Mouse (Mus musculus) CH12.LX (cell line): ENCODE data around the gene Fam185a. TPM values are rescaled to one million over a fixed set of nuclear protein-coding genes. Genes with fewer than 3 reads are reported as not detected.

Experiments used
- DNase-seq: peaks from one replicate; pipeline ENCODE4 v3.0.0-alpha.2; 2013; ENCODE audit errors: extremely low read depth
- H3K27ac ChIP-seq: 2 replicates; pipeline ENCODE4 v1.5.1; 2012; ENCODE audit warnings: low read depth, mild to moderate bottlenecking, control low read depth, moderate library complexity; ENCODE audit not compliant: insufficient read depth
- H3K27me3 ChIP-seq: replicated peaks from 2 replicates; pipeline ENCODE3; 2012; ENCODE audit warnings: inconsistent platforms
- H3K36me3 ChIP-seq, 2 experiments: replicated peaks in 1 of 2; 2 replicates each; pipeline versions ENCODE3 to v1.6.1; 2012; ENCODE audit warnings: inconsistent platforms in 1 of 2, low read length in 1 of 2, mild to moderate bottlenecking in 1 of 2, mixed read lengths in 1 of 2, moderate library complexity in 1 of 2; ENCODE audit not compliant: control insufficient read depth in 1 of 2, insufficient read depth in 1 of 2
- H3K4me1 ChIP-seq, 2 experiments: 2 replicates each; pipeline ENCODE4 v1.6.1; 2012; ENCODE audit warnings: inconsistent platforms in 1 of 2, moderate library complexity in 1 of 2; ENCODE audit not compliant: insufficient read depth in 2 of 2, control insufficient read depth in 1 of 2
- H3K4me2 ChIP-seq: 2 replicates; pipeline ENCODE4 v1.6.1; 2012; ENCODE audit warnings: low read depth, mild to moderate bottlenecking, control low read depth; ENCODE audit not compliant: poor library complexity, insufficient read depth, severe bottlenecking
- H3K4me3 ChIP-seq, 3 experiments: fragments of 150-350 bp in 1 of 3; sonication (generic) in 1 of 3; replicated peaks in 1 of 3; 2 replicates each; pipeline versions ENCODE3 to v1.5.1; 2011 to 2012; ENCODE audit warnings: low read depth in 2 of 3, low read length in 2 of 3, mild to moderate bottlenecking in 2 of 3, moderate library complexity in 2 of 3, control low read depth in 1 of 3, improper control_type of control experiment in 1 of 3, inconsistent platforms in 1 of 3, mixed read lengths in 1 of 3; ENCODE audit not compliant: poor library complexity in 1 of 3
- H3K79me2 ChIP-seq: replicated peaks from 2 replicates; pipeline ENCODE4 v1.6.1; 2012; ENCODE audit warnings: mild to moderate bottlenecking, moderate library complexity; ENCODE audit not compliant: control insufficient read depth, poor library complexity, insufficient read depth, severe bottlenecking; ENCODE audit errors: extremely low read depth
- H3K9ac ChIP-seq: 2 replicates; pipeline ENCODE4 v1.6.1; 2012; ENCODE audit warnings: low read depth, mild to moderate bottlenecking, control low read depth, moderate library complexity; ENCODE audit not compliant: insufficient read depth
- H3K9me3 ChIP-seq: replicated peaks from 2 replicates; pipeline ENCODE3; 2012; ENCODE audit warnings: low read length, inconsistent platforms, mixed read lengths
- BHLHE40 ChIP-seq: IDR thresholded peaks from 2 replicates; pipeline ENCODE4 v1.6.1; 2011; ENCODE audit warnings: mild to moderate bottlenecking, low read depth, low read length, improper control_type of control experiment
- CHD1 ChIP-seq: IDR thresholded peaks from 2 replicates; pipeline ENCODE4 v1.6.1; 2012; ENCODE audit warnings: low read depth, low read length, improper control_type of control experiment, inconsistent platforms
- CHD2 ChIP-seq: IDR thresholded peaks from 2 replicates; pipeline ENCODE4 v1.6.1; 2011; ENCODE audit warnings: low read length, improper control_type of control experiment
- ETS1 ChIP-seq: conservative IDR thresholded peaks from 2 replicates; pipeline ENCODE4 v1.6.1; 2012; ENCODE audit warnings: low read depth, mild to moderate bottlenecking, inconsistent platforms, low read length, improper control_type of control experiment, moderate library complexity
- HCFC1 ChIP-seq: IDR thresholded peaks from 2 replicates; pipeline ENCODE4 v1.6.1; 2012; ENCODE audit warnings: low read depth, mild to moderate bottlenecking, inconsistent platforms, low read length, improper control_type of control experiment
- IRF4 ChIP-seq: IDR thresholded peaks from 2 replicates; pipeline ENCODE4 v1.6.1; 2014; ENCODE audit warnings: low read depth, mild to moderate bottlenecking, inconsistent platforms, low read length, improper control_type of control experiment
- JUN ChIP-seq: IDR thresholded peaks from 2 replicates; pipeline ENCODE4 v1.6.1; 2011; ENCODE audit warnings: low read depth, mild to moderate bottlenecking, low read length, improper control_type of control experiment, moderate library complexity; ENCODE audit not compliant: insufficient read depth
- JUND ChIP-seq: conservative IDR thresholded peaks from 2 replicates; pipeline ENCODE4 v1.6.1; 2011; ENCODE audit warnings: low read depth, low read length, improper control_type of control experiment
- KAT2A ChIP-seq: IDR thresholded peaks from 2 replicates; pipeline ENCODE4 v1.6.1; 2012; ENCODE audit warnings: low read length, improper control_type of control experiment, inconsistent platforms; ENCODE audit not compliant: insufficient replicate concordance
- MAFK ChIP-seq: IDR thresholded peaks from 2 replicates; pipeline ENCODE4 v1.6.1; 2011; ENCODE audit warnings: low read length, improper control_type of control experiment; ENCODE audit not compliant: insufficient replicate concordance
- MAX ChIP-seq: IDR thresholded peaks from 2 replicates; pipeline ENCODE4 v1.6.1; 2011; ENCODE audit warnings: low read length, improper control_type of control experiment
- MXI1 ChIP-seq: IDR thresholded peaks from 2 replicates; pipeline ENCODE4 v1.6.1; 2011; ENCODE audit warnings: mild to moderate bottlenecking, low read depth, low read length, improper control_type of control experiment
- MYC ChIP-seq: IDR thresholded peaks from 2 replicates; pipeline ENCODE4 v1.6.1; 2011; ENCODE audit warnings: low read depth, mild to moderate bottlenecking, improper control_type of control experiment, low read length
- NELFE ChIP-seq: IDR thresholded peaks from 2 replicates; pipeline ENCODE4 v1.6.1; 2011; ENCODE audit warnings: low read depth, low read length, improper control_type of control experiment
- POLR2A ChIP-seq: IDR thresholded peaks from 2 replicates; pipeline ENCODE4 v1.6.1; 2011; ENCODE audit warnings: low read depth, mild to moderate bottlenecking, improper control_type of control experiment, low read length
- RAD21 ChIP-seq: IDR thresholded peaks from 2 replicates; pipeline ENCODE4 v1.6.1; 2011; ENCODE audit warnings: low read depth, mild to moderate bottlenecking, low read length, improper control_type of control experiment, moderate library complexity
- SIN3A ChIP-seq: IDR thresholded peaks from 2 replicates; pipeline ENCODE4 v1.6.1; 2012; ENCODE audit warnings: low read length, improper control_type of control experiment, inconsistent platforms
- TCF12 ChIP-seq: IDR thresholded peaks from 2 replicates; pipeline ENCODE4 v1.6.1; 2014; ENCODE audit warnings: low read depth, mild to moderate bottlenecking, inconsistent platforms, low read length, improper control_type of control experiment
- USF1 ChIP-seq: IDR thresholded peaks from 2 replicates; pipeline ENCODE4 v1.6.1; 2014; ENCODE audit warnings: low read depth, mild to moderate bottlenecking, inconsistent platforms, low read length, improper control_type of control experiment
- ZC3H11A ChIP-seq: IDR thresholded peaks from 2 replicates; pipeline ENCODE4 v1.6.1; 2012; ENCODE audit warnings: low read depth, mild to moderate bottlenecking, inconsistent platforms, low read length, improper control_type of control experiment
- dilution Hi-C: fragments of 300-500 bp; cut with MboI; formaldehyde crosslinking; loops from 2 replicates; pipeline ENCODE4 v1.14.3; 2020; ENCODE audit warnings: low sequenced_read_pairs; ENCODE audit not compliant: extremely low pct_unique_long_range_greater_than_20kb, extremely low pct_ligation_motif_present
- in situ Hi-C: fragments of 300-500 bp; cut with MboI; formaldehyde crosslinking; loops from 3 replicates; pipeline ENCODE4 v1.14.3; 2019; ENCODE audit warnings: low sequenced_read_pairs, low pct_ligation_motif_present, low pct_unique_long_range_greater_than_20kb, mixed read lengths
- polyA plus RNA-seq: library from polyadenylated mRNA; unstranded; fragments of >175 nt; gene quantifications from 2 replicates; pipeline ENCODE4 v1.2.1, GENCODE M21; 2012; ENCODE audit warnings: low read depth; ENCODE audit not compliant: insufficient read length
- total RNA-seq, 2 experiments: library from RNA; depleted of rRNA; stranded (reverse); fragments of 300-350 nt in 1 of 2; fragments of >200 nt in 1 of 2; gene quantifications; 2 replicates each; pipeline ENCODE4 v1.2.3; 2012 to 2014

The Fam185a gene
- total and polyA plus RNA-seq, 3 experiments = 13.4 to 30.6 (median 16.1) TPM

- DNase-seq = no peak
- no peaks in the 10 kb centered on the region for H3K36me3 ChIP-seq
- H3K27me3 ChIP-seq = no peaks in the 10 kb centered on the region
- no peak overlapping the region; the same call in 1 of the 2 replicates for H3K4me2 ChIP-seq
- H3K4me3 ChIP-seq = no peak overlapping the region
- H3K79me2 ChIP-seq = peaks cover 16% of the 10 kb centered on the region
- H3K27ac ChIP-seq = no peak overlapping the region
- no peak overlapping the region for H3K9ac ChIP-seq
- in situ Hi-C loops (no loop called here), dilution Hi-C loops (no loop called here)
- H3K4me1 ChIP-seq = peaks cover 7 to 13% of the 10 kb centered on the region in 2 experiments; a peak in 3 of 4 replicates
- no peaks in the 10 kb centered on the region for H3K9me3 ChIP-seq
- TF ChIP-seq CHD1 (no peak), MAX (peak; percentile 49; the same call in 1 of the 2 replicates), BHLHE40 (peak; percentile 92), MXI1 (peak; percentile 56; the same call in 1 of the 2 replicates), USF1 (0 out of 2 replicates have a peak, but pooled peaks have one; percentile 20), KAT2A (no peak), MYC (peak; percentile 71), HCFC1 (no peak), ZC3H11A (no peak)
Measured at GRCm38 (mm10) chr5:21376935-21377334, 47.8 kb upstream of the Fam185a start.

GRCm38 (mm10) chr5:21378397-21378796 lies 46.4 kb upstream of the Fam185a start:
- no peak for DNase-seq
- no peaks in the 10 kb centered on the region for H3K36me3 ChIP-seq
- TF ChIP-seq JUN (no peak), ETS1 (no peak), KAT2A (no peak), BHLHE40 (no peak), TCF12 (0 out of 2 replicates have a peak, but pooled peaks have one; percentile 13), NELFE (no peak), ZC3H11A (no peak), MXI1 (peak; percentile 22; the same call in 1 of the 2 replicates), IRF4 (no peak), POLR2A (no peak), MAFK (no peak), RAD21 (no peak), SIN3A (no peak), CHD2 (no peak), JUND (no peak)
- TF ChIP-seq, all 38 proteins: peak for 2
- H3K4me2 ChIP-seq = peak overlapping the region; percentile 93
- in situ Hi-C loops (no loop called here), dilution Hi-C loops (no loop called here)
- no peaks in the 10 kb centered on the region for H3K27me3 ChIP-seq
- H3K79me2 ChIP-seq = peaks cover 12% of the 10 kb centered on the region
- H3K4me1 ChIP-seq = peaks cover 7 to 16% of the 10 kb centered on the region in 2 experiments; a peak in 3 of 4 replicates
- H3K4me3 ChIP-seq = no peak overlapping the region
- no peak overlapping the region for H3K27ac ChIP-seq
- H3K9ac ChIP-seq = peak overlapping the region; percentile 56; the same call in 1 of the 2 replicates
- no peaks in the 10 kb centered on the region for H3K9me3 ChIP-seq
